Mouse (Mus musculus) stomach, embryonic 14.5 days (tissue): ENCODE results near the gene Srgap3. TPM values are rescaled to one million over a fixed set of nuclear protein-coding genes. Genes with fewer than 3 reads are reported as not detected.

Experiments
- ATAC-seq: fragments of 200-750 bp; cut with Nextera tagmentation; 2 replicates; pipeline ENCODE4 v1.8.0; 2017; ENCODE audit warnings: low read depth, moderate TSS enrichment; ENCODE audit not compliant: insufficient number of reproducible peaks, insufficient read depth, low FRiP score
- H3K27ac ChIP-seq: fragments of 300-500 bp; sonication (generic); 2 replicates; pipeline ENCODE4 v1.5.1; 2014; ENCODE audit warnings: mild to moderate bottlenecking, low read length, moderate library complexity, mixed read lengths
- H3K27me3 ChIP-seq: fragments of 300-500 bp; sonication (generic); 2 replicates; pipeline ENCODE4 v1.6.1; 2014; ENCODE audit warnings: low read length, control low read depth, mixed read lengths; ENCODE audit not compliant: control insufficient read depth, insufficient read depth
- H3K36me3 ChIP-seq: fragments of 300-500 bp; sonication (generic); 2 replicates; pipeline ENCODE4 v1.6.1; 2014; ENCODE audit warnings: mild to moderate bottlenecking, control low read depth, low read length, moderate library complexity, mixed read lengths; ENCODE audit not compliant: control insufficient read depth, insufficient read depth
- H3K4me1 ChIP-seq: fragments of 300-500 bp; sonication (generic); 2 replicates; pipeline ENCODE4 v1.6.1; 2014; ENCODE audit warnings: low read length, control low read depth, mixed read lengths; ENCODE audit not compliant: control insufficient read depth, insufficient read depth
- H3K4me2 ChIP-seq: fragments of 300-500 bp; sonication (generic); replicated peaks from 2 replicates; pipeline ENCODE4 v1.6.1; 2014; ENCODE audit warnings: low read depth, low read length, control low read depth
- H3K4me3 ChIP-seq: fragments of 300-500 bp; sonication (generic); 2 replicates; pipeline ENCODE4 v1.5.1; 2014; ENCODE audit warnings: low read depth, low read length, control low read depth
- H3K9ac ChIP-seq: fragments of 300-500 bp; sonication (generic); replicated peaks from 2 replicates; pipeline ENCODE4 v1.6.1; 2014; ENCODE audit warnings: low read depth, mild to moderate bottlenecking, control low read depth, low read length, moderate library complexity, mixed read lengths
- H3K9me3 ChIP-seq: fragments of 300-500 bp; sonication (generic); 2 replicates; pipeline ENCODE4 v1.6.1; 2016; ENCODE audit warnings: low read depth, low read length, control low read depth; ENCODE audit not compliant: control insufficient read depth
- WGBS: fragments of 180-500 bp; shearing (Covaris S2); extraction: QIAGEN DNeasy Blood & Tissue Kit; methylation state at CpG from one replicate; pipeline ENCODE4 v1.1.7; 2014; 5-methylcytosine and 5-hydroxymethylcytosine counted together
- polyA plus RNA-seq: library from polyadenylated mRNA; unstranded; fragments of >200 nt; fragmentation: Nextera tagmentation; extraction: Ambion mirVana; gene quantifications from 2 replicates; pipeline ENCODE4 v1.2.1, GENCODE M21; 2014

The Srgap3 gene
- polyA plus RNA-seq, 1 experiment from 2014 or later, result 15.3 TPM

- Histone ChIP-seq H3K4me3 (no peak overlapping the region), H3K4me2 (no peak overlapping the region), H3K27me3 (no peaks in the 10 kb centered on the region), H3K4me1 (no peaks in the 10 kb centered on the region), H3K9ac (no peak overlapping the region), H3K9me3 (no peaks in the 10 kb centered on the region), H3K36me3 (no peaks in the 10 kb centered on the region), H3K27ac (no peak overlapping the region)
- ATAC-seq, result no peak
- WGBS, result 71% methylated on average over 14 of the region's 14 CpGs
Observed at GRCm38 (mm10) chr6:112852261-112853235, 94.5 kb downstream of the Srgap3 start.

- Histone ChIP-seq H3K27me3 (no peaks in the 10 kb centered on the region), H3K4me3 (no peak overlapping the region), H3K4me1 (no peaks in the 10 kb centered on the region), H3K9ac (no peak overlapping the region), H3K36me3 (no peaks in the 10 kb centered on the region), H3K9me3 (no peaks in the 10 kb centered on the region), H3K27ac (no peak overlapping the region), H3K4me2 (no peak overlapping the region)
- WGBS, result 45% methylated on average over 5 of the region's 5 CpGs
- no peak for ATAC-seq
Observed at GRCm38 (mm10) chr6:112850745-112851144, 96.3 kb downstream of the Srgap3 start.

- Histone ChIP-seq H3K27me3 (no peaks in the 10 kb centered on the region), H3K27ac (no peak overlapping the region), H3K36me3 (no peaks in the 10 kb centered on the region), H3K4me3 (no peak overlapping the region), H3K4me2 (no peak overlapping the region), H3K9ac (no peak overlapping the region), H3K9me3 (no peaks in the 10 kb centered on the region), H3K4me1 (no peaks in the 10 kb centered on the region)
- no peak for ATAC-seq
- WGBS, result 82% methylated on average over 8 of the region's 8 CpGs
Observed at GRCm38 (mm10) chr6:112848629-112849180, 98.4 kb downstream of the Srgap3 start.

GRCm38 (mm10) chr6:112846863-112847262 lies 100.2 kb downstream of the Srgap3 start:
- Histone ChIP-seq H3K9ac (no peak overlapping the region), H3K9me3 (no peaks in the 10 kb centered on the region), H3K4me2 (no peak overlapping the region), H3K36me3 (no peaks in the 10 kb centered on the region), H3K27me3 (no peaks in the 10 kb centered on the region), H3K4me1 (peaks cover 3% of the 10 kb centered on the region; the same call in 1 of the 2 replicates), H3K4me3 (no peak overlapping the region), H3K27ac (no peak overlapping the region)
- no peak for ATAC-seq
- 88% methylated on average over 9 of the region's 9 CpGs for WGBS

- Histone ChIP-seq H3K9me3 (no peaks in the 10 kb centered on the region), H3K9ac (no peak overlapping the region), H3K27ac (peak overlapping the region; percentile 22; the same call in 1 of the 2 replicates), H3K4me1 (peaks cover 6% of the 10 kb centered on the region; the same call in 1 of the 2 replicates), H3K4me2 (no peak overlapping the region), H3K36me3 (no peaks in the 10 kb centered on the region), H3K27me3 (no peaks in the 10 kb centered on the region), H3K4me3 (no peak overlapping the region)
- ATAC-seq, result no peak
- WGBS, result 37% methylated on average over 5 of the region's 5 CpGs
Observed at GRCm38 (mm10) chr6:112842426-112842825, 104.6 kb downstream of the Srgap3 start.

- Histone ChIP-seq H3K9me3 (no peaks in the 10 kb centered on the region), H3K27ac (no peak overlapping the region), H3K4me3 (no peak overlapping the region), H3K4me1 (peaks cover 6% of the 10 kb centered on the region; the same call in 1 of the 2 replicates), H3K27me3 (no peaks in the 10 kb centered on the region), H3K4me2 (no peak overlapping the region), H3K9ac (no peak overlapping the region), H3K36me3 (no peaks in the 10 kb centered on the region)
- WGBS, result 62% methylated on average over 5 of the region's 5 CpGs
- ATAC-seq, result no peak
Observed at GRCm38 (mm10) chr6:112840400-112840799, 106.7 kb downstream of the Srgap3 start.

- Histone ChIP-seq H3K4me3 (no peak overlapping the region), H3K27me3 (no peaks in the 10 kb centered on the region), H3K36me3 (no peaks in the 10 kb centered on the region), H3K4me1 (peaks cover 6% of the 10 kb centered on the region; the same call in 1 of the 2 replicates), H3K4me2 (no peak overlapping the region), H3K27ac (no peak overlapping the region), H3K9me3 (no peaks in the 10 kb centered on the region), H3K9ac (no peak overlapping the region)
- WGBS, result 58% methylated on average over 3 of the region's 3 CpGs
- no peak for ATAC-seq
Observed at GRCm38 (mm10) chr6:112839391-112839790, 107.7 kb downstream of the Srgap3 start.

GRCm38 (mm10) chr6:112838879-112839278 lies 108.2 kb downstream of the Srgap3 start:
- Histone ChIP-seq H3K27ac (no peak overlapping the region), H3K4me2 (no peak overlapping the region), H3K9me3 (no peaks in the 10 kb centered on the region), H3K4me1 (peaks cover 11% of the 10 kb centered on the region; the same call in 1 of the 2 replicates), H3K9ac (no peak overlapping the region), H3K4me3 (no peak overlapping the region), H3K36me3 (no peaks in the 10 kb centered on the region), H3K27me3 (no peaks in the 10 kb centered on the region)
- ATAC-seq, result no peak
- WGBS, result 69% methylated on average over 2 of the region's 2 CpGs
